Mouse (Mus musculus): ENCODE results near the gene Unc5cl. TPM values are rescaled to one million over a fixed set of nuclear protein-coding genes. Genes with fewer than 3 reads are reported as not detected.

The Unc5cl gene
- polyA plus RNA-seq, 1 experiment from 2014 or later = 0.14 TPM

- H3K4me2 ChIP-seq = no peak overlapping the region
- no peak overlapping the region for H3K27ac ChIP-seq
Observed at GRCm38 (mm10) chr17:48418174-48418573, 36.5 kb upstream of the Unc5cl start.

GRCm38 (mm10) chr17:48418781-48419180, 35.9 kb upstream of the Unc5cl start:
- H3K4me3 ChIP-seq = no peak overlapping the region
- H3K4me1 ChIP-seq = no peaks in the 10 kb centered on the region
- no peak overlapping the region for H3K4me2 ChIP-seq
- ATAC-seq (ENCODE audit: insufficient number of reproducible peaks, low FRiP score, low TSS enrichment, low read depth) = no peak
- H3K27ac ChIP-seq = no peak overlapping the region
- 79% methylated on average over 1 of the region's 1 CpGs for WGBS
- H3K36me3 ChIP-seq = peaks cover 36% of the 10 kb centered on the region
- no peaks in the 10 kb centered on the region for H3K27me3 ChIP-seq
- H3K9ac ChIP-seq = no peak overlapping the region
- no peaks in the 10 kb centered on the region for H3K9me3 ChIP-seq

More at GRCm38 (mm10) chr17:48418174-48418573, 36.5 kb upstream of the Unc5cl start:
- H3K27me3 ChIP-seq = no peaks in the 10 kb centered on the region
- no peak overlapping the region for H3K4me3 ChIP-seq
- H3K36me3 ChIP-seq = peaks cover 40% of the 10 kb centered on the region
- no peaks in the 10 kb centered on the region for H3K4me1 ChIP-seq
- H3K9me3 ChIP-seq = no peaks in the 10 kb centered on the region
- no peak for ATAC-seq (ENCODE audit: insufficient number of reproducible peaks, low FRiP score, low TSS enrichment, low read depth)
- WGBS = 81% methylated on average over 7 of the region's 7 CpGs
- H3K9ac ChIP-seq = no peak overlapping the region

- H3K4me2 ChIP-seq = no peak overlapping the region
Observed at GRCm38 (mm10) chr17:48419571-48419970, 35.1 kb upstream of the Unc5cl start.

GRCm38 (mm10) chr17:48424237-48424636, 30.5 kb upstream of the Unc5cl start:
- no peak overlapping the region for H3K9ac ChIP-seq
- H3K36me3 ChIP-seq = no peaks in the 10 kb centered on the region
- H3K27me3 ChIP-seq = no peaks in the 10 kb centered on the region
- H3K4me1 ChIP-seq = peaks cover 18% of the 10 kb centered on the region
- H3K27ac ChIP-seq = no peak overlapping the region
- WGBS = 86% methylated on average over 9 of the region's 9 CpGs
- no peak for ATAC-seq (ENCODE audit: insufficient number of reproducible peaks, low FRiP score, low TSS enrichment, low read depth)
- H3K4me3 ChIP-seq = no peak overlapping the region
- no peak overlapping the region for H3K4me2 ChIP-seq
- H3K9me3 ChIP-seq = no peaks in the 10 kb centered on the region

More at GRCm38 (mm10) chr17:48419571-48419970, 35.1 kb upstream of the Unc5cl start:
- no peak for ATAC-seq (ENCODE audit: insufficient number of reproducible peaks, low FRiP score, low TSS enrichment, low read depth)
- Histone ChIP-seq H3K4me3 (no peak overlapping the region), H3K27me3 (no peaks in the 10 kb centered on the region), H3K9me3 (no peaks in the 10 kb centered on the region), H3K27ac (no peak overlapping the region), H3K4me1 (no peaks in the 10 kb centered on the region), H3K9ac (no peak overlapping the region), H3K36me3 (peaks cover 30% of the 10 kb centered on the region)
- WGBS = 68% methylated on average over 2 of the region's 2 CpGs

- Histone ChIP-seq H3K4me2 (no peak overlapping the region), H3K27me3 (no peaks in the 10 kb centered on the region), H3K9me3 (no peaks in the 10 kb centered on the region), H3K36me3 (no peaks in the 10 kb centered on the region), H3K4me1 (peaks cover 23% of the 10 kb centered on the region), H3K27ac (no peak overlapping the region), H3K9ac (no peak overlapping the region), H3K4me3 (no peak overlapping the region)
- no peak for ATAC-seq (ENCODE audit: insufficient number of reproducible peaks, low FRiP score, low TSS enrichment, low read depth)
- 37% methylated on average over 9 of the region's 9 CpGs for WGBS
Observed at GRCm38 (mm10) chr17:48425823-48426612, 28.7 kb upstream of the Unc5cl start.

- H3K27me3 ChIP-seq = no peaks in the 10 kb centered on the region
- no peak overlapping the region for H3K27ac ChIP-seq
- H3K9me3 ChIP-seq = no peaks in the 10 kb centered on the region
- no peaks in the 10 kb centered on the region for H3K36me3 ChIP-seq
- 56% methylated on average over 13 of the region's 13 CpGs for WGBS
- no peak overlapping the region for H3K4me2 ChIP-seq
- ATAC-seq (ENCODE audit: insufficient number of reproducible peaks, low FRiP score, low TSS enrichment, low read depth) = no peak
- no peak overlapping the region for H3K9ac ChIP-seq
- no peak overlapping the region for H3K4me3 ChIP-seq
- H3K4me1 ChIP-seq = peaks cover 23% of the 10 kb centered on the region
Observed at GRCm38 (mm10) chr17:48426991-48427750, 27.5 kb upstream of the Unc5cl start.

GRCm38 (mm10) chr17:48427852-48428530, 26.7 kb upstream of the Unc5cl start:
- Histone ChIP-seq H3K4me1 (peaks cover 23% of the 10 kb centered on the region), H3K27me3 (no peaks in the 10 kb centered on the region), H3K9ac (no peak overlapping the region), H3K27ac (peak overlapping the region; percentile 57; the same call in 1 of the 2 replicates), H3K4me3 (no peak overlapping the region), H3K4me2 (no peak overlapping the region), H3K9me3 (no peaks in the 10 kb centered on the region), H3K36me3 (no peaks in the 10 kb centered on the region)
- no peak for ATAC-seq (ENCODE audit: insufficient number of reproducible peaks, low FRiP score, low TSS enrichment, low read depth)
- 57% methylated on average over 11 of the region's 11 CpGs for WGBS

- Histone ChIP-seq H3K27ac (no peak overlapping the region), H3K9ac (no peak overlapping the region), H3K4me3 (no peak overlapping the region), H3K4me1 (peaks cover 23% of the 10 kb centered on the region), H3K36me3 (no peaks in the 10 kb centered on the region), H3K9me3 (no peaks in the 10 kb centered on the region), H3K4me2 (0 out of 2 replicates have a peak overlapping the region, but pooled peaks have one; percentile 7), H3K27me3 (no peaks in the 10 kb centered on the region)
- 42% methylated on average over 5 of the region's 5 CpGs for WGBS
- no peak; the same call in 1 of the 2 replicates for ATAC-seq (ENCODE audit: insufficient number of reproducible peaks, low FRiP score, low TSS enrichment, low read depth)
Observed at GRCm38 (mm10) chr17:48430394-48430793, 24.3 kb upstream of the Unc5cl start.

- no peaks in the 10 kb centered on the region for H3K36me3 ChIP-seq
- H3K27ac ChIP-seq = no peak overlapping the region
- peaks cover 20% of the 10 kb centered on the region for H3K4me1 ChIP-seq
- 66% methylated on average over 5 of the region's 5 CpGs for WGBS
- no peak for ATAC-seq (ENCODE audit: insufficient number of reproducible peaks, low FRiP score, low TSS enrichment, low read depth)
- H3K27me3 ChIP-seq = no peaks in the 10 kb centered on the region
- no peak overlapping the region for H3K4me2 ChIP-seq
- no peak overlapping the region for H3K4me3 ChIP-seq
- no peak overlapping the region for H3K9ac ChIP-seq
- H3K9me3 ChIP-seq = no peaks in the 10 kb centered on the region
Observed at GRCm38 (mm10) chr17:48431054-48431453, 23.6 kb upstream of the Unc5cl start.

GRCm38 (mm10) chr17:48432158-48432980, 22.3 kb upstream of the Unc5cl start, which contains the start of gene Apobec2:
TSS of gene Apobec2 (minus strand) at chr17:48432930.
- Histone ChIP-seq H3K27ac (no peak within 1 kb of the TSS), H3K4me2 (no peak within 1 kb of the TSS), H3K9me3 (no peaks in the 10 kb centered on the region), H3K9ac (no peak within 1 kb of the TSS), H3K4me1 (peaks cover 25% of the 10 kb centered on the region), H3K36me3 (no peaks in the 10 kb centered on the region), H3K4me3 (no peak within 1 kb of the TSS), H3K27me3 (no peaks in the 10 kb centered on the region)
- 69% methylated on average over 16 of the region's 16 CpGs for WGBS
- peak; percentile 31; the same call in 1 of the 2 replicates for ATAC-seq (ENCODE audit: insufficient number of reproducible peaks, low FRiP score, low TSS enrichment, low read depth)

GRCm38 (mm10) chr17:48433006-48433655, 21.6 kb upstream of the Unc5cl start:
- peaks cover 28% of the 10 kb centered on the region for H3K4me1 ChIP-seq
- WGBS = 77% methylated on average over 20 of the region's 20 CpGs
- no peaks in the 10 kb centered on the region for H3K9me3 ChIP-seq
- no peaks in the 10 kb centered on the region for H3K27me3 ChIP-seq
- no peak for ATAC-seq (ENCODE audit: insufficient number of reproducible peaks, low FRiP score, low TSS enrichment, low read depth)
- no peak overlapping the region for H3K4me3 ChIP-seq
- no peak overlapping the region for H3K9ac ChIP-seq
- no peaks in the 10 kb centered on the region for H3K36me3 ChIP-seq
- H3K4me2 ChIP-seq = no peak overlapping the region
- no peak overlapping the region for H3K27ac ChIP-seq

Data from limb, embryonic 15.5 days (tissue).